Mouse (Mus musculus) embryonic facial prominence, embryonic 10.5 days (tissue): ENCODE data around the gene Ptcd1. TPM values are rescaled to one million over a fixed set of nuclear protein-coding genes. Genes with fewer than 3 reads are reported as not detected.
"Not testable (repeated sequence)": the region's sequence is repeated elsewhere in the genome, so short reads cannot be mapped to it uniquely, and the experiment has no call there.

Experiments used
- DNase-seq: peaks from one replicate; pipeline ENCODE4 v3.0.0-alpha.2; 2017; ENCODE audit warnings: low spot score
- H3K27ac ChIP-seq: fragments of 300-500 bp; sonication (generic); replicated peaks from 2 replicates; pipeline ENCODE4 v1.5.1; 2016; ENCODE audit warnings: mild to moderate bottlenecking
- H3K27me3 ChIP-seq: fragments of 300-500 bp; sonication (generic); replicated peaks from 2 replicates; pipeline ENCODE4 v1.6.1; 2016; ENCODE audit warnings: low read depth, mild to moderate bottlenecking; ENCODE audit not compliant: poor library complexity, severe bottlenecking
- H3K36me3 ChIP-seq: fragments of 300-500 bp; sonication (generic); replicated peaks from 2 replicates; pipeline ENCODE4 v1.6.1; 2016; ENCODE audit warnings: mild to moderate bottlenecking, moderate library complexity
- H3K4me1 ChIP-seq: fragments of 300-500 bp; sonication (generic); 2 replicates; pipeline ENCODE4 v1.6.1; 2016
- H3K4me3 ChIP-seq: fragments of 300-500 bp; sonication (generic); 2 replicates; pipeline ENCODE4 v1.5.1; 2016; ENCODE audit warnings: mild to moderate bottlenecking, moderate library complexity
- H3K9me3 ChIP-seq: fragments of 300-500 bp; sonication (generic); 2 replicates; pipeline ENCODE4 v1.6.1; 2016; ENCODE audit warnings: mild to moderate bottlenecking
- WGBS: fragments of 180-500 bp; shearing (Covaris S2); methylation state at CpG from one replicate; pipeline ENCODE4 v1.1.7; 2016; 5-methylcytosine and 5-hydroxymethylcytosine counted together
- polyA plus RNA-seq: library from polyadenylated mRNA; unstranded; fragments of >200 nt; fragmentation: Nextera tagmentation; extraction: Ambion mirVana; gene quantifications from 2 replicates; pipeline ENCODE4 v1.2.1, GENCODE M21; 2016

Ptcd1 gene
- polyA plus RNA-seq, result 17.6 and 18.9 TPM in 2 replicates

- Histone ChIP-seq H3K27me3 (no peaks in the 10 kb centered on the region), H3K9me3 (no peaks in the 10 kb centered on the region), H3K4me3 (peak within 1 kb of the TSS; percentile 87), H3K36me3 (peaks cover 56% of the 10 kb centered on the region), H3K4me1 (peaks cover 33% of the 10 kb centered on the region), H3K27ac (peak within 1 kb of the TSS; percentile 92)
- under 1% methylated on average over 51 of the region's 51 CpGs for WGBS
- peak; percentile 99 for DNase-seq
These were observed at the start of gene Ptcd1, which contains the start of gene Cpsf4 for GRCm38 (mm10) chr5:145166536-145167305. Gene Ptcd1, minus strand, starts transcription at chr5:145167108. Gene Cpsf4, plus strand, starts transcription at chr5:145167213.

DNA sequence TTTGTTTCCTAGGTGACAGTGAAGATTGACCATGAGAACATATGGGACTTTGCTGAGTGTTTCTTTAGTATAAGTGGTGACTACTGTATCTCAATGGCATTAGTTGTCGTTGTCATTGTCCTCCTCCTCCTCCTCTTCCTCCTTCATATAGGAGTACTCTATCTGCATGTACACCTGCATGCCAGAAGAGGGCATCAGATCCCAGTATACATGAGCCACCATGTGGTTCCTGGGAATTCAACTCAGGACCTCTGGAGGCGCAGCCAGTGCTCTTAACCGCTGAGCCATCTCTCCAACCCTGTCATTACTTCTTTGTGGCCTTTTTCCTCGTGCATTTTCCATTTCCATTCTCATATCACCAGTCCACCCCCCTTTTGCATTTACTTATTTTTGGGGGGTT lies 47.8 kb upstream of the Ptcd1 start:
- no peak for DNase-seq
- Histone ChIP-seq H3K4me3 (no peak overlapping the region), H3K36me3 (peaks cover 81% of the 10 kb centered on the region), H3K4me1 (no peaks in the 10 kb centered on the region), H3K27me3 (no peaks in the 10 kb centered on the region), H3K9me3 (0 out of 2 replicates have a peak, but pooled peaks cover 3% of the 10 kb centered on the region), H3K27ac (no peak overlapping the region)
- WGBS, result 68% methylated on average over 4 of the region's 4 CpGs

DNA sequence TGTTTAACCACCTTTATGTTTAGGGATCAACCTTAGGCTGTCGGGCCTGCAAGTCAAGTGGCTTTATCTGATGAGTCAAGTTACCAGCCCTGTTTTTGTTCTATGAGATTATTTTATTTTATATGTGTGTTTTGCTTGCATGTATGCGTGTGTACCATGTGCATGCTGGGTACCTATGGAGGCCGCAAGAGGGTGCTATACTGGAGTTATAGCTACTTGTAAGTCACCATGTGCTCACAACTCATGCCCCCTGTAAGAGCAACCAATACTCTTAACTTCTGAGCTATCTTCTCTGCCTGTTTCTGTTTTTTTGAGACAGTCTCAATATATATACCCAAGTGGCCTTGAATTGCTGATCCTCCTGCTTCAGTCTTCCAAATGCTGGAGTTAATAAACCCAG lies 46.6 kb upstream of the Ptcd1 start:
- no peak overlapping the region for H3K27ac ChIP-seq
- no peaks in the 10 kb centered on the region for H3K4me1 ChIP-seq
- peaks cover 79% of the 10 kb centered on the region for H3K36me3 ChIP-seq
- H3K4me3 ChIP-seq, result no peak overlapping the region
- H3K27me3 ChIP-seq, result no peaks in the 10 kb centered on the region
- no peak for DNase-seq
- H3K9me3 ChIP-seq, result 0 out of 2 replicates have a peak, but pooled peaks cover 3% of the 10 kb centered on the region
- WGBS, result 89% methylated on average over 3 of the region's 3 CpGs

GRCm38 (mm10) chr5:145212216-145212615 lies 45.3 kb upstream of the Ptcd1 start:
- DNase-seq, result no peak
- Histone ChIP-seq H3K9me3 (0 out of 2 replicates have a peak, but pooled peaks cover 3% of the 10 kb centered on the region), H3K27ac (no peak overlapping the region), H3K4me1 (no peaks in the 10 kb centered on the region), H3K27me3 (no peaks in the 10 kb centered on the region), H3K4me3 (no peak overlapping the region), H3K36me3 (peaks cover 76% of the 10 kb centered on the region)
- WGBS, result 93% methylated on average over 4 of the region's 4 CpGs

DNA sequence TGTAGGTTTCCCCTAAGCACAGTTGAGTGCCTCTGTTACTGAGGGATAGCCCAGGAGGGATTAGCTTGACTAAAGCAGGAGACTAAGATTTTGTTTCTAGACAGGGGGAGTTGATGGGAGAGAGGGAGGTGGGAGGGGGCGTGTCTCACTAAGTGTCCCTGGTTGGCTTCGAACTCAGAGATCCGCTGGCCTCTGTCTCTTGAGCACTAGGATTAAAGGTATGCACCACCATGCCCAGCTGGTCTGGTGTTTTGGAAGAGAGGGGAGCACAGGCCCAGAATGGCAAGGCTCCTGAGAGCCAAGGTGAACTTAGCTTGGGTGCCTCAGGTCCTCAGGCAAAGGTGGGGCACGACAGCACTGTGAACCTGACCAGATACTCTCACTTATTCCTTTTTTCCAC lies 44.4 kb upstream of the Ptcd1 start:
- DNase-seq, result no peak
- Histone ChIP-seq H3K4me1 (no peaks in the 10 kb centered on the region), H3K4me3 (no peak overlapping the region), H3K9me3 (0 out of 2 replicates have a peak, but pooled peaks cover 3% of the 10 kb centered on the region), H3K27me3 (no peaks in the 10 kb centered on the region), H3K27ac (no peak overlapping the region), H3K36me3 (peaks cover 85% of the 10 kb centered on the region)
- 98% methylated on average over 4 of the region's 4 CpGs for WGBS

GRCm38 (mm10) chr5:145208391-145208790 lies 41.5 kb upstream of the Ptcd1 start:
- H3K27ac ChIP-seq, H3K27me3 ChIP-seq, H3K9me3 ChIP-seq, DNase-seq, H3K4me3 ChIP-seq: not testable (repeated sequence)
- Histone ChIP-seq H3K36me3 (peaks cover 63% of the 10 kb centered on the region), H3K4me1 (peaks cover 13% of the 10 kb centered on the region)
- 46% methylated on average over 11 of the region's 11 CpGs for WGBS

GRCm38 (mm10) chr5:145207954-145208353 lies 41.0 kb upstream of the Ptcd1 start:
- DNase-seq, result no peak
- H3K4me1 ChIP-seq, result peaks cover 16% of the 10 kb centered on the region
- 0 out of 2 replicates have a peak, but pooled peaks cover 3% of the 10 kb centered on the region for H3K9me3 ChIP-seq
- WGBS, result 86% methylated on average over 6 of the region's 6 CpGs
- no peaks in the 10 kb centered on the region for H3K27me3 ChIP-seq
- H3K4me3 ChIP-seq, result no peak overlapping the region
- no peak overlapping the region for H3K27ac ChIP-seq
- H3K36me3 ChIP-seq, result peaks cover 59% of the 10 kb centered on the region

DNA sequence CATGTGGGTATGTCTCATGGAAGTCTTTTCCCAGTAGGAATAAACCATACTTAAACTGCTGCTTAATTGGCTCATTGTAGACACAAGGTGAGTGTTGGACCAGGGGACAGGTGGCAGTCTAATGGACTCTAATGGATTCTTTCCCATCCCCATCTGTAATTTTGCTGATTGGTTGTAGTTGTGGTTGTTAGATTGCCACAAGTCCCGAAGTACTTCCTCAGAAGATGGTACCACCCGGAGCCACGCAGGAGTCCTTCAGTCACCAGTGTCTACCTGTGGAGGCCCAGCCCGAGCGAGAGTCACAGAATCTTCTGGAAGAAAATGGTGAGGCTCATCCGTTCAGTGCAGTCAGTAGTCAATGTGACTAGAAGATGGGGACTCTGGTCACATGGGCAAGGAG lies 40.5 kb upstream of the Ptcd1 start:
- Histone ChIP-seq H3K27ac (no peak overlapping the region), H3K9me3 (0 out of 2 replicates have a peak, but pooled peaks cover 3% of the 10 kb centered on the region), H3K27me3 (no peaks in the 10 kb centered on the region), H3K4me3 (no peak overlapping the region), H3K4me1 (peaks cover 16% of the 10 kb centered on the region), H3K36me3 (peaks cover 53% of the 10 kb centered on the region)
- no peak for DNase-seq
- WGBS, result 94% methylated on average over 6 of the region's 6 CpGs

DNA sequence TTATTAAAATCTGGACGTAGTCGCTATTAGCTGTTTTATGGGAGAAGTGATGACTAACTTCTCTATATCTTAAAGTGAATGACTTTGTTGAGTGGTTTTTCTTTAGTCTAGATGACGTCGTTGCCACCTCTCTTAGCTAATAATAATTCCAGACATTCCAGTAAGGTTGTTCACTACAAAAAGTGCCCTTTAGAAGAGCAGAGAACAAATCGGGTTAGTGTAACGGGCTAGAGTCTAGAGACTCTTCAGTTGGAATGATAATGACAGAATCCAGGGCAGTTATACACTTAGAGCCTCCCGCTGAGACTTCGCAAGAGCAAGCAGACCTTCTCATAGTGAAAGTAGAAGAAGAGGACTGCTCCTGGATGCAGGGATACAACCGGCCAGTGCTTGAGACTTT lies 38.1 kb upstream of the Ptcd1 start:
- Histone ChIP-seq H3K4me3 (peak overlapping the region; percentile 73), H3K9me3 (no peaks in the 10 kb centered on the region), H3K27ac (no peak overlapping the region), H3K27me3 (no peaks in the 10 kb centered on the region), H3K36me3 (peaks cover 30% of the 10 kb centered on the region), H3K4me1 (peaks cover 28% of the 10 kb centered on the region)
- DNase-seq, result no peak
- WGBS, result 28% methylated on average over 9 of the region's 9 CpGs

DNA sequence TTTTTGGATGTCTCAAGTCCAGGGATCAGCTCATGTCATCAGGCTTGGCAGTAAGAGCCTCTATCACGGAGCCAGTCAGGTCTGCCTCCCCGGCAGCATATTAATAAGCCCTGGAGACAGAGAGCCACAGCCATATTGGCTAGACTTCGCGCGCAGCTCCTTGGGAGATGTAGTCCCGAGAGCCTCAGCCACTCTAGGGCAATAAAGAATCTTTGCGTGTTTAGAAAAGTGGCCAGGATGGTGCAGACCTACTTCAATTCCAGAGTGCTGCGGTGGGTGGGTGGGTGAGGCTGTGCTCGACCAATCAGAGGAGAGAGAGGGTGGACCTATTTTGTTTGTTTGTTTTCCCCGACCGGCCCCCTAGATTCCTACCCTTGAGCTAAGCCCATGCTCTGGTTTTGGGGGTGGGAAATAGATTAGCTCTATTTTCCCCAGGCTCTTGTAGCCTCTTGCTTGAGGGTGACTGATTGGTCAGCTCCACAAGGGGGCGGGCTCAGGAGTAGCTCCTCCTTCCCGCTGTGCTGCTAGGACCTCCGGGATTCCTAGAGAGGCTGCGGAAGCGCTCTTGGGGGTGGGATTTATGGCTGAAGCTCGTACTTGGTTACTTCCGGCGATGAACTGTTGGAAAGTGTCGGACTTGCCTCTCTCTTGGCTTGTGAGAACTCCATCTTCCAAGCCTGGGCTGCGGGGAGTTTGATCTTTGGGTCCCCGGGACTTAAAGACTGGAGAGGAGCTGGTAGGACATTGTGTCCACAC lies 37.2 kb upstream of the Ptcd1 start, which contains the start of gene Zkscan5:
Zkscan5 (plus strand) TSS at position 627 of the 756 bp plus-strand sequence.
- H3K27me3 ChIP-seq, result no peaks in the 10 kb centered on the region
- under 1% methylated on average over 22 of the region's 22 CpGs for WGBS
- peak; percentile 97 for DNase-seq
- H3K27ac ChIP-seq, result peak within 1 kb of the TSS; percentile 83
- H3K4me1 ChIP-seq, result peaks cover 28% of the 10 kb centered on the region
- no peaks in the 10 kb centered on the region for H3K9me3 ChIP-seq
- H3K4me3 ChIP-seq, result peak within 1 kb of the TSS; percentile 73
- peaks cover 20% of the 10 kb centered on the region for H3K36me3 ChIP-seq

- 50% methylated on average over 3 of the region's 3 CpGs for WGBS
- H3K27ac ChIP-seq, result no peak overlapping the region
- DNase-seq, result no peak
- H3K27me3 ChIP-seq, result no peaks in the 10 kb centered on the region
- no peak overlapping the region for H3K4me3 ChIP-seq
- H3K4me1 ChIP-seq, result peaks cover 28% of the 10 kb centered on the region
- no peaks in the 10 kb centered on the region for H3K9me3 ChIP-seq
- peaks cover 14% of the 10 kb centered on the region for H3K36me3 ChIP-seq
These were observed 35.5 kb upstream of the Ptcd1 start for GRCm38 (mm10) chr5:145202446-145202845.

- Histone ChIP-seq H3K4me3 (peak within 1 kb of the TSS; percentile 88), H3K4me1 (peaks cover 28% of the 10 kb centered on the region), H3K27ac (peak within 1 kb of the TSS; percentile 78), H3K36me3 (peaks cover 10% of the 10 kb centered on the region; the same call in 1 of the 2 replicates), H3K9me3 (no peaks in the 10 kb centered on the region), H3K27me3 (no peaks in the 10 kb centered on the region)
- DNase-seq, result peak; percentile 82
- whole genome bisulfite sequencing, result 2% methylated on average over 37 of the region's 37 CpGs
These were observed 34.5 kb upstream of the Ptcd1 start, which contains the start of gene Zkscan14 for GRCm38 (mm10) chr5:145201321-145201991. Gene Zkscan14, minus strand, starts transcription at chr5:145201868.
